Mouse (Mus musculus): ENCODE data around the gene Mindy1. TPM values are rescaled to one million over a fixed set of nuclear protein-coding genes. Genes with fewer than 3 reads are reported as not detected.

Mindy1 gene
- polyA plus RNA-seq, 1 experiment from 2014 or later: 35.4 TPM

- no peaks in the 10 kb centered on the region for H3K4me1 ChIP-seq (ENCODE audit: control insufficient read depth, insufficient read depth, low read length)
- no peaks in the 10 kb centered on the region for H3K27me3 ChIP-seq (ENCODE audit: control insufficient read depth, insufficient read depth, low read length)
- ATAC-seq (ENCODE audit: insufficient number of reproducible peaks, low FRiP score, low TSS enrichment, low read depth): no peak
- no peak overlapping the region for H3K4me3 ChIP-seq (ENCODE audit: low read depth, low read length)
- H3K9me3 ChIP-seq (ENCODE audit: control insufficient read depth, low read length): no peaks in the 10 kb centered on the region
- no peak overlapping the region for H3K4me2 ChIP-seq (ENCODE audit: low read depth, severe bottlenecking)
- no peak for DNase-seq (ENCODE audit: low spot score)
- no peak overlapping the region for H3K27ac ChIP-seq (replicated peaks; ENCODE audit: low read depth, low read length)
- no peaks in the 10 kb centered on the region for H3K36me3 ChIP-seq (ENCODE audit: control insufficient read depth, insufficient read depth, low read length)
- 82% methylated on average over 4 of the region's 4 CpGs for WGBS
- H3K9ac ChIP-seq (ENCODE audit: low read length): no peak overlapping the region
These were observed 25.1 kb downstream of the Mindy1 start for GRCm38 (mm10) chr3:95306244-95306643.

GRCm38 (mm10) chr3:95307100-95307499 lies 26.0 kb downstream of the Mindy1 start, which contains the start of gene Anxa9:
Anxa9 (minus strand) TSS chr3:95307176.
- Histone ChIP-seq H3K36me3 (ENCODE audit: control insufficient read depth, insufficient read depth, low read length) (no peaks in the 10 kb centered on the region), H3K4me1 (ENCODE audit: control insufficient read depth, insufficient read depth, low read length) (no peaks in the 10 kb centered on the region), H3K9me3 (ENCODE audit: control insufficient read depth, low read length) (no peaks in the 10 kb centered on the region), H3K27me3 (ENCODE audit: control insufficient read depth, insufficient read depth, low read length) (no peaks in the 10 kb centered on the region), H3K4me2 (ENCODE audit: low read depth, severe bottlenecking) (no peak within 1 kb of the TSS), H3K4me3 (ENCODE audit: low read depth, low read length) (no peak within 1 kb of the TSS), H3K27ac (replicated peaks; ENCODE audit: low read depth, low read length) (no peak within 1 kb of the TSS), H3K9ac (ENCODE audit: low read length) (no peak within 1 kb of the TSS)
- 66% methylated on average over 7 of the region's 7 CpGs for WGBS
- 0 out of 2 replicates have a peak, but pooled peaks have one; percentile 36 for ATAC-seq (ENCODE audit: insufficient number of reproducible peaks, low FRiP score, low TSS enrichment, low read depth)
- DNase-seq (ENCODE audit: low spot score): no peak

- 74% methylated on average over 3 of the region's 3 CpGs for WGBS
- Histone ChIP-seq H3K9ac (ENCODE audit: low read length) (no peak overlapping the region), H3K27me3 (ENCODE audit: control insufficient read depth, insufficient read depth, low read length) (no peaks in the 10 kb centered on the region), H3K4me3 (ENCODE audit: low read depth, low read length) (no peak overlapping the region), H3K4me1 (ENCODE audit: control insufficient read depth, insufficient read depth, low read length) (0 out of 2 replicates have a peak, but pooled peaks cover 2% of the 10 kb centered on the region), H3K4me2 (ENCODE audit: low read depth, severe bottlenecking) (no peak overlapping the region), H3K9me3 (ENCODE audit: control insufficient read depth, low read length) (no peaks in the 10 kb centered on the region), H3K36me3 (ENCODE audit: control insufficient read depth, insufficient read depth, low read length) (no peaks in the 10 kb centered on the region), H3K27ac (replicated peaks; ENCODE audit: low read depth, low read length) (no peak overlapping the region)
- DNase-seq (ENCODE audit: low spot score) (no peak), ATAC-seq (ENCODE audit: insufficient number of reproducible peaks, low FRiP score, low TSS enrichment, low read depth) (no peak)
These were observed 29.4 kb downstream of the Mindy1 start for GRCm38 (mm10) chr3:95310496-95310895.

GRCm38 (mm10) chr3:95310968-95311882 lies 30.1 kb downstream of the Mindy1 start:
- no peaks in the 10 kb centered on the region for H3K27me3 ChIP-seq (ENCODE audit: control insufficient read depth, insufficient read depth, low read length)
- peaks cover 6% of the 10 kb centered on the region for H3K4me1 ChIP-seq (ENCODE audit: control insufficient read depth, insufficient read depth, low read length)
- no peak overlapping the region for H3K9ac ChIP-seq (ENCODE audit: low read length)
- ATAC-seq (ENCODE audit: insufficient number of reproducible peaks, low FRiP score, low TSS enrichment, low read depth) (no peak), DNase-seq (ENCODE audit: low spot score) (peak; percentile 76)
- H3K27ac ChIP-seq (replicated peaks; ENCODE audit: low read depth, low read length): no peak overlapping the region
- no peaks in the 10 kb centered on the region for H3K9me3 ChIP-seq (ENCODE audit: control insufficient read depth, low read length)
- no peak overlapping the region for H3K4me3 ChIP-seq (ENCODE audit: low read depth, low read length)
- H3K36me3 ChIP-seq (ENCODE audit: control insufficient read depth, insufficient read depth, low read length): no peaks in the 10 kb centered on the region
- H3K4me2 ChIP-seq (ENCODE audit: low read depth, severe bottlenecking): no peak overlapping the region
- 65% methylated on average over 9 of the region's 9 CpGs for WGBS

GRCm38 (mm10) chr3:95312623-95313022 lies 31.5 kb downstream of the Mindy1 start:
- ATAC-seq (ENCODE audit: insufficient number of reproducible peaks, low FRiP score, low TSS enrichment, low read depth): no peak
- Histone ChIP-seq H3K27me3 (ENCODE audit: control insufficient read depth, insufficient read depth, low read length) (no peaks in the 10 kb centered on the region), H3K9ac (ENCODE audit: low read length) (no peak overlapping the region), H3K36me3 (ENCODE audit: control insufficient read depth, insufficient read depth, low read length) (no peaks in the 10 kb centered on the region), H3K4me3 (ENCODE audit: low read depth, low read length) (no peak overlapping the region), H3K9me3 (ENCODE audit: control insufficient read depth, low read length) (no peaks in the 10 kb centered on the region), H3K27ac (replicated peaks; ENCODE audit: low read depth, low read length) (no peak overlapping the region), H3K4me2 (ENCODE audit: low read depth, severe bottlenecking) (no peak overlapping the region), H3K4me1 (ENCODE audit: control insufficient read depth, insufficient read depth, low read length) (peaks cover 10% of the 10 kb centered on the region)
- no peak for DNase-seq (ENCODE audit: low spot score)
- 82% methylated on average over 6 of the region's 6 CpGs for WGBS

- Histone ChIP-seq H3K4me1 (ENCODE audit: control insufficient read depth, insufficient read depth, low read length) (peaks cover 13% of the 10 kb centered on the region), H3K27me3 (ENCODE audit: control insufficient read depth, insufficient read depth, low read length) (no peaks in the 10 kb centered on the region), H3K9me3 (ENCODE audit: control insufficient read depth, low read length) (no peaks in the 10 kb centered on the region), H3K4me3 (ENCODE audit: low read depth, low read length) (no peak overlapping the region), H3K9ac (ENCODE audit: low read length) (no peak overlapping the region), H3K27ac (replicated peaks; ENCODE audit: low read depth, low read length) (no peak overlapping the region), H3K36me3 (ENCODE audit: control insufficient read depth, insufficient read depth, low read length) (no peaks in the 10 kb centered on the region), H3K4me2 (ENCODE audit: low read depth, severe bottlenecking) (no peak overlapping the region)
- ATAC-seq (ENCODE audit: insufficient number of reproducible peaks, low FRiP score, low TSS enrichment, low read depth): no peak
- WGBS: 32% methylated on average over 7 of the region's 7 CpGs
- DNase-seq (ENCODE audit: low spot score): no peak
These were observed 32.3 kb downstream of the Mindy1 start for GRCm38 (mm10) chr3:95313476-95313875.

- Histone ChIP-seq H3K27me3 (ENCODE audit: control insufficient read depth, insufficient read depth, low read length) (no peaks in the 10 kb centered on the region), H3K27ac (replicated peaks; ENCODE audit: low read depth, low read length) (no peak overlapping the region), H3K9me3 (ENCODE audit: control insufficient read depth, low read length) (no peaks in the 10 kb centered on the region), H3K4me2 (ENCODE audit: low read depth, severe bottlenecking) (no peak overlapping the region), H3K4me3 (ENCODE audit: low read depth, low read length) (peak overlapping the region; percentile 91; the same call in 1 of the 2 replicates), H3K4me1 (ENCODE audit: control insufficient read depth, insufficient read depth, low read length) (peaks cover 13% of the 10 kb centered on the region), H3K9ac (ENCODE audit: low read length) (no peak overlapping the region), H3K36me3 (ENCODE audit: control insufficient read depth, insufficient read depth, low read length) (no peaks in the 10 kb centered on the region)
- WGBS: 69% methylated on average over 6 of the region's 6 CpGs
- DNase-seq (ENCODE audit: low spot score) (no peak), ATAC-seq (ENCODE audit: insufficient number of reproducible peaks, low FRiP score, low TSS enrichment, low read depth) (no peak)
These were observed 32.9 kb downstream of the Mindy1 start for GRCm38 (mm10) chr3:95314075-95314474.

GRCm38 (mm10) chr3:95314486-95315093 lies 33.4 kb downstream of the Mindy1 start, which contains the start of gene Cers2:
Cers2 (plus strand) TSS chr3:95314791.
- Histone ChIP-seq H3K4me1 (ENCODE audit: control insufficient read depth, insufficient read depth, low read length) (peaks cover 13% of the 10 kb centered on the region), H3K27ac (replicated peaks; ENCODE audit: low read depth, low read length) (peak within 1 kb of the TSS; percentile 90), H3K9me3 (ENCODE audit: control insufficient read depth, low read length) (no peaks in the 10 kb centered on the region), H3K27me3 (ENCODE audit: control insufficient read depth, insufficient read depth, low read length) (no peaks in the 10 kb centered on the region), H3K4me3 (ENCODE audit: low read depth, low read length) (peak within 1 kb of the TSS; percentile 91), H3K36me3 (ENCODE audit: control insufficient read depth, insufficient read depth, low read length) (no peaks in the 10 kb centered on the region), H3K4me2 (ENCODE audit: low read depth, severe bottlenecking) (peak within 1 kb of the TSS; percentile 80), H3K9ac (ENCODE audit: low read length) (peak within 1 kb of the TSS; percentile 98)
- WGBS: 3% methylated on average over 27 of the region's 27 CpGs
- peak; percentile 1; the same call in 1 of the 2 replicates for ATAC-seq (ENCODE audit: insufficient number of reproducible peaks, low FRiP score, low TSS enrichment, low read depth)
- no peak for DNase-seq (ENCODE audit: low spot score)

Data from limb, embryonic 11.5 days (tissue).